Mouse (Mus musculus) CD8-positive naive resting alpha-beta T cell, adult 2 months (primary cell): ENCODE results near the gene Morc2a.
"Not testable (repeated sequence)": the region's sequence is repeated elsewhere in the genome, so short reads cannot be mapped to it uniquely, and the experiment has no call there.

ENCODE experiments used
- DNase-seq, 2 experiments: peaks; one replicate each; pipeline ENCODE4 v3.0.0; 2022; ENCODE audit warnings: low read depth in 2 of 2, low spot score in 2 of 2

Morc2a gene

DNA sequence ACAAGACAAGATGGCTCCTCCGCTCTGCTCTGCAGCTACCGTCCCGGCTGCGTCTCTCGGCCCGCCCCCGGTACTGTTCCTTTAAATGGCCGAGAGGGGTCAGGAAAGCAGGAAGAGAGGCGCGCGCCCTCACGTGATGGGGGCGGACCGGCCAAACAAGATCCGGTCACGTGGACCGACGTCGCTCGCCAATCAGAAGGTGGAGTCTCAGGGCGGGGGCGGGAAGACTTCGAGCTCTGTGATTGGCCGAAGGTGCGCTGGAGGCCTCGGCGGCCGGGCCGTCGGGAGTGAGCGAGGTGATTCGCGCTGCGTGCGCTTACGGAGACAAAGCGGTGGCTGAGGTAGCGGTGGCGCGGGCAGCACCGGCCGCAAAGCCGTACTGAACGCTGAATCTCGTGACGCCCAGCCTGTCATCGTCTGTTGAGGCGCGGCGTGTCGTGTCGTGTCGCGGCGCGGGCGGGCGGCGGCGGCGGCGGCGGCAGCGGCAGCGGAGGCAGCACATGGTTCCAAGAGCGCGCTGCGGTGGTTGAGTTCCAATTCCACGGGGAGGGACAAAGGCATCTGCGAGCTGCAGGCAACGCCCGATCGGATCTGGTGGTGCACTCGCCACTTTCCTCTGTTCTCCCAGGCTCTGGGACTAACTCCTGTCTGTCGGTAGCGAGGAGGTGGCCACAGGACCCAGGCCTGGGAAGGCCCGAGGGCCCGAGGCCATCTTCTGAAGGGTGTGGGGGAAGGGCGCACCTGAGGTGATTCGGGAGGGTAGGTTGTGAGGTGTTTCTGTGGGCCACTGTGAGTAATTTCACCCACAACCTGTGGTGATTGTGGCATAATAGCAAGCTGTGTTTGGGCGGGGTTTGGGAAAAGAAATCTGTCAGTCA, at the start of gene Morc2a:
Morc2a (plus strand) TSS at position 228 of the 878 bp plus-strand sequence.
- DNase-seq = peak; percentile 92 to 93

DNA sequence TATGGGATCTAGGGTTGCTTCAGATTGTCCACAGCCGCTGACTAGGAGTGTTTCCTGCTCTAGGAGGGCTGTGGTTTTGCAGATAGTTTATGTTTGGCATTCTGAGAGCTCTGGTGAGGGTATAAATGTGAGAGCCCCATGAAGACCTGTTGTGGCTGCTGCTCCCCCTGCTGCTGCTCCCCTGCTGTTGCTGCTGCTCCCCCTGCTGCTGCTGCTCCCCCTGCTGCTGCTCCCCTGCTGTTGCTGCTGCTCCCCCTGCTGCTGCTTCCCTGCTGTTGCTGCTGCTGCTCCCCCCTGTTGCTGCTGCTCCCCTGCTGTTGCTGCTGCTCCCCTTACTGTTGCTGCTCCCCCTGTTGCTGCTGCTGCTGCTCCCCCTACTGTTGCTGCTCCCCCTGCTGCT, 47.0 kb upstream of the Morc2a start:
- DNase-seq = not testable (repeated sequence)

DNA sequence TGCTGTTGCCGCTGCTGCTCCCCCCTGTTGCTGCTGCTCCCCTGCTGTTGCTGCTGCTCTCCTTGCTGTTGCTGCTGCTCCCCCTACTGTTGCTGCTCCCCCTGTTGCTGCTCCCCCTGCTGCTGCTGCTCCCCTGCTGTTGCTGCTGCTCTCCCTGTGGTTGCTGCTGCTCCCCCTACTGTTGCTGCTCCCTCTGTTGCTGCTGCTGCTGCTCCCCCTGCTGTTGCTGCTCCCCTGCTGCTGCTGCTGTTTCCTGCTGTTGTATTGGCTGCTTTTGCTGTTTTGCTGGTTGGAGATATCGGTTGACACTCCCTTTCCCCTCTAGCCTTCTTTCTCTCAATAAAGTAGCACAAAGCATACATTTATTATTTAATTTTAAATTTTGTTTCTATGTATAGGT, 46.3 kb upstream of the Morc2a start:
- DNase-seq = not testable (repeated sequence)

DNA sequence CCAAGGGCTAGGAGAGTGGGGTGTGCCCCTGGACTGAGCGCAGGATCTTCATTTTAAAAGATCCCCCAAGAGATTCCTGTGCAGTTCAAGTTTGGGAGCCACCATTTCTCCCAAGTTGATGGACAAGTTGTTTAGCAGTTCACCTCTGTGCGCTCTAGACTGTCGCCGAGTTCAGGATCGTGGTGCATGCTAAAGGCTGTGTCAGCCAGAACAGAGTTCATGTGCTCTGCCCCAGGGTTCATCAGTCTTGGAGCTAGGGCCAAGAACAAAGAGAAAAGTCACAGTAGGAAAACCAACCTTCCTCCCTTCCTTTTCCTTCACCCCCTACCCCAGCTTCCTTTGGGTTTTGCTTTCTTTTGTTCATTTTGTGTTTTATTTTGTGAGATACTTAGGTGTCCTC, 42.5 kb upstream of the Morc2a start:
- DNase-seq = no peak

DNA sequence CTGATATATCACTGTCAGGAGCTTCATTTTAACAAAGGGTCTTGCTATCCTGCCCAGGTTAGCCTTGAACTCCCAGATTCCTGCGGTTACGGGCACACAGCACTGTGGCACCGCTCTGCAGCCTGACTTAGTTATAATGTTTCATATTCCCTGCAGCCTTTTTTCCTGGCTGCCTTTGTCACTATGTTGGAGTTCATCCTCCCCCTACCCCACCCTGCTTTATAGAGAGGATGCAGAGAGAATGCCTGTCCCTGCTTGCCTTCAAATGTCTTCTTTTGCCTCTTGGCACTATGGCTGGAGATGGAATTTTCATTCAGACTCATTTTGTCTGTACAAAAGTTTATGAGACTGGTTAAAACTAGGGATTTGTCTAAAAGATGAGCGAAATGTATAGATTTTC, 33.4 kb upstream of the Morc2a start:
- no peak for DNase-seq

DNA sequence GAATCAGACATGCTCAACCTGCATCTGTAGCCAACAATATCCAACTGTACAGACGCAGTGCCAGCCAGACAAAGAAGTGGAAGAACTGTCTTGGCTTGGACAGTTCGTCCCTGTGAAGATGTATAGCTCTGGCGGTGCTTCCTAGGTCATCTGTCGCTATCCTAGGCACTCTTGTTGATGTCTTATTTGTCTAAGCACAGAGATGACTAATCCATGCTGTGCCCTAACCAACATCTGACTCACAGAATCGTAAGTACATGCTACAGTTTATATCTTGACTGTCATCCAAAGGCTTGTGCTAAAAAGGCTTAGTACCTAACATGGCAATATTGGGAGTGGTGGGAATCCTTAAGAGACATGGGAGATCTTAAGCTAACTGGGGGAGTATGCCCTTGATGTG, 26.2 kb upstream of the Morc2a start:
- DNase-seq = no peak

DNA sequence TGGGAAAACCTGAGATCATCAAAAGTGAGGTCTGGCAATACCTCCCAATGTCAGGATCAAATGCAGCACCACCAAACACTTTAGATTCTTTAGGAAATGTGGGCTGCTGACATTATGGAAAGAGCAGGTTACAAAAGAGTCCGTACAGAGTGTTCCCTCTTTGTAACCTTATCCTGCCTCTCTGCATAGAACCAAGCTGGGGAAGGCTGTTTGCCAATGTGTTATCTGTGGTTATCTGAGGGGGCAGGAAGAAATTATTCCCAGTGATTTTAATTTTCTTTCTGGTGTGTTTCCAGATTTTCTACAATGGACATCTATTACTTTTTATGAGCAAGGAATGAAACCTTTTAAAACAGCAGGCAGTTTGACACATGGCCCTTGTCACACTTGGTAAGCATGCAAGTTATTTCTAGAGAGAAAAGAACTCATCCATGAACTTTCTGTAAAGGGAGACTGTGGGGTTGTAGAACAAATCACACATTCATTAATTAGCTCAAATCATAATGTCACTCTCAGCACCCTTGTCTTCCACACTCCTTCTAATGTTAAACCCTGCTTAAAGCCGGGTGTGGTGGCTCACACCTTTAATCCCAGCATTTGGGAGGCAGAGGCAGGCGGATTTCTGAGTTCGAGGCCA, 24.5 kb upstream of the Morc2a start:
- DNase-seq = no peak

DNA sequence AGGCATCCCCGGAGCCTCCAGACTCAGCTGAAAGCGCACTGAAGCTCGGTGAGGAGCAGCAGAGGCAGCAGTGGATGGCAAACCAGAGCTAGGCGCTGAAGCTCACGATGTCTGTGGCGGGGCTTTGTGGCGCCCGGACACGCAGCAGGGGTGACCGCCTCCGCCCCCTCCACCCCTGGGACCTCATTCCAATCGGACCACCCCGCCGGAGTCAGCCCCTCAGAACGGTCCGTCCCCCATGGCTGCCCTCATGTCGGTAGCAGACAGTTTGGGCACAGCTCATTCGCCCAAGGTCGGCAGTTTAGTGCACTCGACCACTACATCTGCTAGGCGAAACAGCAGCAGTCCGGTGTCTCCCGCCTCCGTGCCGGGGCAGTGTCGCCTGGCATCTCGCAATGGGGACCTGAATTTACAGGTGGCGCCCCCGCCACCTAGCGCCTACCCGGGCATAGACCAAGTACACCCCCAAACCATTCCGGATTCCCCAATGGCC, 19.9 kb upstream of the Morc2a start:
- no peak for DNase-seq

DNA sequence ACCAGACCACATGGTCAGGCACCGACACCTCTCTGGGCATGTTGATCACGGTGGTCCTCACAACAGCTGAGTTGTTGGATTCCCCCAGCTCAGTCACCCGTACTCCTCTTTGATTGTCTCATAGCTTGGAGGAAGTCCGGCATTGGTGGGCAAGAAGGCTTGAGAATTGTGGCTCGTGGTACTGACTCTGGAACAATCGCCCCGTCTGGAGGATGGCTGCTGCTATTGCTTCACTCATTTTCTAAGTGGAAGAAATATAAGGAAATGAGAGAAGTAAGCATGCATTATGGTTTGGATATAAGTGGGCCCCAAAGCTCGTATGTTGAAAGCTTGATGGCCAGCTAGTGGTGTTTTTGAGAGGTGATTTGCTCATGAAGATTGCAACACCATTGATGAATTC, 15.7 kb upstream of the Morc2a start:
- DNase-seq = not testable (repeated sequence)

DNA sequence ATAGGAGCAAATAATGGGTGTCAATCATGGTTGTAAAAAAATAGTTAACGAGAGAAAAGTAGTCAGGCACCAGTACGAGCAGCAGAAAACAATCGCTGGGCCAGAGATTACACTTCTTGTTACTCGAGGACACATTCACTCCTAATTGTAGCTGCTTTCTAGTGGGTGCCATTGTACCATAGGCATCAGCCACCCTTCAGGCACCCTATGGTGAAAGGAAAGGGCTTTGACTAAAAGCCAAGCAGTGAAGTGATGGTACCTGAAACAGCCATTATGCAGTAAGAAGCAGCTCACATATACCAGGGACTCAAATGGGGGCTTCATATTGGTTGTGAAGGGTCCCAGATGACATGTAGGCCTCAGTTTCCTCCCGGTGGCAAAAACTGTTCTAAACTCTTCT, 1.3 kb upstream of the Morc2a start:
- DNase-seq = no peak

DNA sequence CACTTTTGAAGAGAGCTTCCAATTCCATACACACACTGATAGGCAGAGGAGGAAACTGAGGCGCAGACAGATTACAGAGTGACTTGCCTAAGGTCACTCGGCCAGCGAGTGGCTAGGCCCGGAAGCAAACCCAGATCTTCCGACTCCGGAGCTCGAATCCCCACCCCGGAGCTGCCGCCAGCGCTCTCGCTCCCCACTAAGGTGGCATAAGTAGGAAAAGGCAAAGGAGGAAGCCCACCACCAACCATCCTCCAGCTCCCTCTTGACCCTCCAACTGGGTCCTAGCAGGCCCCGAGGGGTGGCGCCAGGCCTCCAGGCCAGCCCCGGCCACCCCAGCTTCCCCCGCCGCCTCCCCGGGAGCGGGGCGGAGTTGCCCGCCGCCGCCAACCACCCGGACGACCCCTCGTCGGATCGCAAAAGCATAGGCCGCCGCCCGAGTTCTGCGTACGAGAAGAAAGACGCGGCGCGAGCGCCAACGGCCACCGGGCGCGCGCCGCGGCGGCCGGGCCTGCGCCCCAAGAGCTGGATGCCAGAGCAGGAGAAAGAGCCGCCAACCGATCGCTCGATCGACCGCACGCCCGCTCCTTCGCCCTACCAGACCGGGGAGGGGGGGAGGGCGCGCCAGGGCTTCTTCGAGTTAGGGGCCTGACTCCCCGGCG, 557 bp upstream of the Morc2a start:
- peak; percentile 27 to 37 for DNase-seq

DNA sequence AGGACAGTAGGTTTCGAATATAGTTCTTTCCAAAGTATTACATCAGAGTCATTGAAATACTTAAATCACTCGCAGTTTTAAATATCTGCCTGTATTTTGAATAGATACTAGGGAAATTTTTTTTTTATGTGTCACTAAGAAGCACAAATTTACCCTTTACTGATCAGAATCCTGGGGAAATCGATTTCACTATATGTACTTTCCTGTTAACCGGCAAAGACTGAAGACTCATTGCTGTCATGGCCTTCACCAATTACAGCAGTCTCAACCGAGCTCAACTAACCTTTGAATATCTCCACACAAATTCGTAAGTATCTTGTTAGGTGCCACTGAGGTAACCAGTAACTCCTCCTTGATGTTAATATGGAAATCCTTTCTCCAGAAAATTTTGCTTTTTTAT, 1.1 kb downstream of the Morc2a start:
- DNase-seq = no peak

DNA sequence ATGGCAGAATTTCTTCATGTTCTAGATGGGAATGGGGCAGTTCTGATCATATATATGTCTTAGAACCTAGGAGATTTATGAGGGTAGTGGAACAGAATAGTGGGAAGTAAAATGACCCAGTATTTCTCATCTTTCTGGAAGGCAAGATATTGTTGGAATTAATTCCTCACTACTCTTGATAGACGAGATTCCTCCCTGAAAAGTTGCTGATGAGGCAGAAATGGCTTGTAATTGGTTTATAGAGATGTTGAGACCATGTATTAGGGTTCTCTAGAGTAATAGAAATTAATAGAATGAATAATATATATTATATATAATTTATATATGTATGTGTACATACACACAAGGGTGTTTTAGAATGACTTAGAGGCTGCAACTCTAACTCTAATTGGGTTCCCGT, 13.0 kb downstream of the Morc2a start:
- DNase-seq = no peak

DNA sequence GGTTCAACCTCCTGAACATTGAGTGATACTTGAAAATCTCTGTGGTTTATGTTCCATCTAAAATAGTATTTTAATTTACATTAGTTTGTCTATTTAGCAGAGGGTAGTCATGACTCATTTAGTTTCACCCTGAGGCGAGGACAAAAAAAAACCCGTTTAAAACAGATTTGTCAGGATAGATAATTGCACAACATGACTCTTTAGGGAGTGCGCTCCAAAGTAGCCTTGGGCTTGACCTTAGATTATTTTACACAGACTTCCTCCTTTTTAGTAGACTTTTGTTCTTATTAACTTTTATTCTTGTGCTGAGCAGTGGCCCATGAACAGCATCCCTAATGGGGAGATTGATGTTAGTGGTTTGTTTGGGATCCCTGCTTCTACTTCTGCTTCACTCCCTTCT, 18.5 kb downstream of the Morc2a start:
- DNase-seq = no peak

DNA sequence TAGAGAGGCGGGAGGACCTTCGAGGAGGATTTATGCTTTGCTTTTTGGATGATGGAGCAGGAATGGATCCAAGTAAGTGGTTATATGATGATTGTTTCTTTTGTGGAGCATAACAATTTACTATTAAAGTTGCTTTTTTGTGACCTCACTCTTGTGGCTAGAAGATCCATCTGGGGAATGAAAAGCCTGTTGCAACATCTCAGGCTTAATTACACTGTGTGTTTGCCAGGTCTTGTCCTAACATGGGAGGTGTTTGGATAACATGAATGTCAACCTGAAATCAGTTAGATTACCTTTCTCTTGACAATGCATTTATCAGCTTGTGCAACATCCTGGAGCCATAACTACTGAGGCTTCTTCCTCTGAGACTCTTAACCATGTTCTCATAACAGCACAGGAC, 19.8 kb downstream of the Morc2a start:
- DNase-seq = no peak

DNA sequence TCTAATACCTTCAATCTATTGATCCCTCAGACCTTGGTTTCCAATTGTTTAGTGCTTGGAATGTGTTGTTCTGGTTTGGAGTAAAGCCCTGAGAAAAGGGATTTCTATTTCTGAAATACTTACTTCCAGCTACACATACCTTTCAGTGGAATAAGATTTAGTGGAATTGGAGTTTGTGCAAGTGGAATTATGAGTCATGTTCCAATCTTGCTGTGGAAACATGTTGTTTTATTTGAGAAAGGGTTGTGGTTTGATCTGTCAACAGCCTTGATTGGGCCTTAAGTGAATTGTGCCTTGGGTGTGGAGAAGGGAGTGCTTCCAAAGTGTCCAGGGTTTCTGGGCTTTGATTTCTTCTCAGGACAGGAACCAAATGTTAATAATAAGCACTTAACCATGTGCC, 20.9 kb downstream of the Morc2a start:
- no peak for DNase-seq

DNA sequence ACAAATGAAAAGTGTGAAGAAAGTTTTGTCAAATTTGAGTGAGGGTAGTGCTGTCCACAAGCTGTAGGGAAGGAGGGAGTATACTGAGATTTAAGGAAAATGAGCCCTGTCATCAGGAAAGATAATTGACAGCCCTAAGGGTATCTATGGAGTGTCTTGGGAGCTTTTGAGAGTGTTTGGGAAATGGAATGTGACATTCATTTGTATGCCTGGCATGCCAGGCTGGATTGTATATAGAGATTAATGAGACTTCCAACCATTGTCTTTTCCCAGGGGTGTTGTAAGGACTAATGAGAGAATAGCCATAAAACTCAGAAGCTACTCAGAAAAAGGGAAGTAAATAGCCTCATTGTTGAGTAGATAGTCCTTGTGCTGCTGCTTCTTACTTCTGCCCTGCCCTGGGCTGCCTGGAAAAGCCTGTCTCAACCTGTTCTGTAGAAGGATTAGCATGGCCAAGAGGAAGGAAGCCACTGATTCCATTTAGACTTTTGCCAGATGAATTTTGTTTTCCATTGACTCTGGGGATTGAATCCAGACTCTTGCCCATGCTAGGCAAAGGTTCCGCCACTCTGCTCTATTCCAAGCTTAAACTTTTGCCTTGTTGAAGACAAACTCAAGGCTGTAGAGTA, 22.1 kb downstream of the Morc2a start:
- no peak for DNase-seq

DNA sequence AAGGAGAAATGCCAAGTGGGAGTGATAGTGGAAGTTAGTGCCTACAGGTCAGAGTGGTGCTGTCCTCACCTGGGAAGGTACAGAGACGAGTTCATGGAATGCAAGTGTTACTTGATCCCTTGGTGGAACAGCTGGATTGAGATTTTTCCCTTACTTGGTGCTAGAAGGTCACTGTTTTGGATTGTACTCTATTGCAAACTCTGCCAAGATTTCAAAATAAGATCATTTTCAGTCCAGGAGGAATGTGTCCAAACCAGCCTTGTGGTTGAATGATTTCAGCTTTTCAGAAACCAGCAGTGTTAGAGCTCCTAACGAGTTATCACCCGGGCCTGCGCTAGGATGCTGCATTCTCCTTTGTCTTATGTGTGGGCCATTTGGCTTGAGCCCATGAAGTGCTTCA, 25.6 kb downstream of the Morc2a start:
- DNase-seq = no peak

DNA sequence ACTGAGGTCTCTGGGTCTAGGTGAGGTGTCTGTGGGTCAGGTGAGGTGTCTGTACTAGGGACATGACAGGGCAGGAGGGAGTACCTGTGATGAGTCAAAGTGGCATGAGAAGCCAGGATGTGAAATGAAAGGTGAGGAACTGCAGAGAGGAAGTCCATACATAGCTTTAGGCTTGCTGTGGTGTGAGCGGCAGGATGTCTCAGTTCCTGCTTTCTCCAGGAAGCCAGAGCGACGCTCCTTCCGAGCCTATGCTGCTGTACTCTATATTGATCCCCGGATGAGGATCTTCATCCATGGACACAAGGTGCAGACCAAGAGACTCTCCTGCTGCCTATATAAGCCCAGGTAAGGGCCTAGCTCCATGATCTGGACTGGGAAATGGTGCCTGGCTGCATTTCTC, 27.4 kb downstream of the Morc2a start:
- no peak for DNase-seq

DNA sequence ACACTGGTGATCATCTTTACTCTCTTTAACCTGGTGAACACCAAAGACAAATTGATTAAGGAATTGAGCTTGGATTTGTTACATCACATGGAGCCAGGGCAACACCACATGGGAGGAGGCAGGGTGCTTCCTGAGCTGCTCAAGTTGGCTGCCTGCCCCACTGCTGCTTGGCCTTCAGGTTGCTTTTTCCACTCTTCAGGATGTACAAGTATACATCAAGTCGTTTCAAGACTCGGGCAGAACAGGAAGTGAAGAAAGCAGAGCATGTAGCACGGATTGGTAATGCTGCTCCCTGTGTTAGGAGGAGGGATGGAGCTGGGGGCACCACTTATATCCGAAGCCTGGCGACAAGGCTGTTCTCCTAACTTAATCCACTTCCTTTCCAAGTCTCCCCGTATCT, 28.2 kb downstream of the Morc2a start:
- no peak for DNase-seq

DNA sequence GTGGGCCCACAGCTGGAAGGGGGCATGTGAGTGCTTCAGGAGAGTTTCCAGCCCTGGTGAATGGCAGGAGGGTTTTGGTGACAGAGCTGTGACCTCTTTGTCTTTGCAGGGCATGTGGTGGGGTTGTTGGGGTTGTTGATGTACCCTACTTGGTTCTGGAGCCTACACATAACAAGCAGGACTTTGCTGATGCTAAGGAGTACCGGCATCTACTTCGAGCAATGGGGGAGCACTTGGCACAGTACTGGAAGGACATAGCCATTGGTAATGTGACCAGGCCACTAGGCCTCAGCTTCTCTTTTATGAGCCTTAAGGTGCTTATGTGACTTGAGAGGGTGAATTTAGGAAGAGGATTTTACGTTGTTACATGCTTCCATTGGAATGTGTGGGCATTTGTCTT, 30.8 kb downstream of the Morc2a start:
- no peak for DNase-seq

DNA sequence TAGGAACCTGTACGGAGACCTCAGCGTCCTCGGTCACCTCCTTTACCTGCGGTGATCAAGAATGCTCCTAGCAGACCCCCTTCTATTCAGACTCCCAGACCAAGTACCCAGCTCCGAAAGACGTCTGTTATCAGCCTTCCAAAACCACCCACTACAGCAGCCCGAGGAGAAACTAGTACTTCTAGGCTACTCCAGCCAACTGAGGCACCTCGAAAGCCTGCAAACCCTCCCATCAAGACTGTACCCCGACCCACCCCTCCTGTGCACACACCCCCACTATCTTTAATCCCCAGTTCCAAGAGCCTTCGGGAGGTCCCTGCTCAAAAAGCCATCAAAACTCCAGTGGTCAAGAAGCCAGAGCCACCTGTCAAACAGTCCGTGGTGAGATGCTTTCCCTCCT, 34.7 kb downstream of the Morc2a start:
- no peak for DNase-seq
